Mouse (Mus musculus) stomach, embryonic 15.5 days (tissue): ENCODE results near the gene Cacna2d2. TPM values are rescaled to one million over a fixed set of nuclear protein-coding genes. Genes with fewer than 3 reads are reported as not detected.

Experiments used
- ATAC-seq: fragments of 200-750 bp; cut with Nextera tagmentation; 2 replicates; pipeline ENCODE4 v1.8.0; 2017; ENCODE audit warnings: low read depth, moderate number of reproducible peaks, moderate TSS enrichment; ENCODE audit not compliant: insufficient read depth, low FRiP score
- H3K27ac ChIP-seq: fragments of 300-500 bp; sonication (generic); 2 replicates; pipeline ENCODE4 v1.5.1; 2015; ENCODE audit warnings: mild to moderate bottlenecking, inconsistent platforms
- H3K27me3 ChIP-seq: fragments of 300-500 bp; sonication (generic); replicated peaks from 2 replicates; pipeline ENCODE4 v1.6.1; 2015; ENCODE audit warnings: inconsistent platforms
- H3K36me3 ChIP-seq: fragments of 300-500 bp; sonication (generic); 2 replicates; pipeline ENCODE4 v1.6.1; 2015; ENCODE audit warnings: inconsistent platforms
- H3K4me1 ChIP-seq: fragments of 300-500 bp; sonication (generic); 2 replicates; pipeline ENCODE4 v1.6.1; 2015; ENCODE audit warnings: inconsistent platforms
- H3K4me2 ChIP-seq: fragments of 300-500 bp; sonication (generic); 2 replicates; pipeline ENCODE4 v1.6.1; 2015; ENCODE audit warnings: mild to moderate bottlenecking, inconsistent platforms
- H3K4me3 ChIP-seq: fragments of 300-500 bp; sonication (generic); replicated peaks from 2 replicates; pipeline ENCODE4 v1.5.1; 2015; ENCODE audit warnings: inconsistent platforms
- H3K9ac ChIP-seq: fragments of 300-500 bp; sonication (generic); 2 replicates; pipeline ENCODE4 v1.6.1; 2015; ENCODE audit warnings: inconsistent platforms
- H3K9me3 ChIP-seq: fragments of 300-500 bp; sonication (generic); 2 replicates; pipeline ENCODE4 v1.6.1; 2016; ENCODE audit warnings: inconsistent platforms
- WGBS: fragments of 180-500 bp; shearing (Covaris S2); methylation state at CpG from one replicate; pipeline ENCODE4 v1.1.7; 2015; 5-methylcytosine and 5-hydroxymethylcytosine counted together
- polyA plus RNA-seq: library from polyadenylated mRNA; unstranded; fragments of >200 nt; fragmentation: Nextera tagmentation; extraction: Ambion mirVana; gene quantifications from 2 replicates; pipeline ENCODE4 v1.2.1, GENCODE M21; 2015

Cacna2d2 gene
- polyA plus RNA-seq, 1 experiment from 2014 or later: 0.23 TPM

GRCm38 (mm10) chr9:107377961-107378512 is 21.4 kb upstream of the Cacna2d2 start:
- ATAC-seq: no peak
- Histone ChIP-seq H3K27me3 (peaks cover 83% of the 10 kb centered on the region), H3K4me3 (peak overlapping the region; percentile 27), H3K4me1 (no peaks in the 10 kb centered on the region), H3K9me3 (no peaks in the 10 kb centered on the region), H3K9ac (no peak overlapping the region), H3K36me3 (no peaks in the 10 kb centered on the region), H3K4me2 (peak overlapping the region; percentile 51), H3K27ac (no peak overlapping the region)
- under 1% methylated on average over 35 of the region's 35 CpGs for WGBS

- Histone ChIP-seq H3K9me3 (no peaks in the 10 kb centered on the region), H3K4me3 (no peak overlapping the region), H3K27me3 (peaks cover 84% of the 10 kb centered on the region), H3K9ac (no peak overlapping the region), H3K36me3 (no peaks in the 10 kb centered on the region), H3K4me1 (no peaks in the 10 kb centered on the region), H3K4me2 (no peak overlapping the region), H3K27ac (no peak overlapping the region)
- ATAC-seq: no peak
- 8% methylated on average over 8 of the region's 8 CpGs for WGBS
Measured at GRCm38 (mm10) chr9:107381723-107382122, 17.7 kb upstream of the Cacna2d2 start.

GRCm38 (mm10) chr9:107384396-107384795 is 15.0 kb upstream of the Cacna2d2 start:
- ATAC-seq: no peak

GRCm38 (mm10) chr9:107386722-107387121 is 12.7 kb upstream of the Cacna2d2 start:
- no peak overlapping the region for H3K27ac ChIP-seq
- WGBS: 57% methylated on average over 3 of the region's 3 CpGs
- no peak overlapping the region for H3K9ac ChIP-seq
- no peak for ATAC-seq
- no peak overlapping the region for H3K4me3 ChIP-seq
- no peak overlapping the region for H3K4me2 ChIP-seq
- peaks cover 3% of the 10 kb centered on the region; the same call in 1 of the 2 replicates for H3K4me1 ChIP-seq
- no peaks in the 10 kb centered on the region for H3K9me3 ChIP-seq
- H3K27me3 ChIP-seq: peaks cover 38% of the 10 kb centered on the region
- no peaks in the 10 kb centered on the region for H3K36me3 ChIP-seq

More at GRCm38 (mm10) chr9:107384396-107384795, 15.0 kb upstream of the Cacna2d2 start:
- H3K9ac ChIP-seq: no peak overlapping the region
- H3K36me3 ChIP-seq: no peaks in the 10 kb centered on the region
- no peaks in the 10 kb centered on the region for H3K9me3 ChIP-seq
- no peak overlapping the region for H3K27ac ChIP-seq
- H3K4me2 ChIP-seq: no peak overlapping the region
- WGBS: 28% methylated on average over 3 of the region's 3 CpGs
- peaks cover 59% of the 10 kb centered on the region for H3K27me3 ChIP-seq
- no peak overlapping the region for H3K4me3 ChIP-seq
- peaks cover 3% of the 10 kb centered on the region; the same call in 1 of the 2 replicates for H3K4me1 ChIP-seq

GRCm38 (mm10) chr9:107387708-107388107 is 11.7 kb upstream of the Cacna2d2 start:
- Histone ChIP-seq H3K27me3 (peaks cover 29% of the 10 kb centered on the region), H3K4me3 (no peak overlapping the region), H3K9ac (no peak overlapping the region), H3K27ac (no peak overlapping the region), H3K4me2 (no peak overlapping the region), H3K4me1 (peaks cover 3% of the 10 kb centered on the region; the same call in 1 of the 2 replicates), H3K36me3 (no peaks in the 10 kb centered on the region), H3K9me3 (no peaks in the 10 kb centered on the region)
- 88% methylated on average over 3 of the region's 3 CpGs for WGBS
- no peak for ATAC-seq

GRCm38 (mm10) chr9:107388263-107388662 is 11.1 kb upstream of the Cacna2d2 start:
- Histone ChIP-seq H3K36me3 (no peaks in the 10 kb centered on the region), H3K4me3 (no peak overlapping the region), H3K4me1 (peaks cover 3% of the 10 kb centered on the region; the same call in 1 of the 2 replicates), H3K27ac (no peak overlapping the region), H3K9ac (no peak overlapping the region), H3K4me2 (no peak overlapping the region), H3K27me3 (peaks cover 23% of the 10 kb centered on the region), H3K9me3 (no peaks in the 10 kb centered on the region)
- no peak for ATAC-seq
- 67% methylated on average over 2 of the region's 2 CpGs for WGBS

GRCm38 (mm10) chr9:107396397-107396796 is 3.0 kb upstream of the Cacna2d2 start:
- no peak overlapping the region for H3K4me2 ChIP-seq
- H3K27me3 ChIP-seq: peaks cover 49% of the 10 kb centered on the region
- H3K9me3 ChIP-seq: no peaks in the 10 kb centered on the region
- WGBS: 32% methylated on average over 4 of the region's 4 CpGs
- no peak overlapping the region for H3K27ac ChIP-seq
- no peak overlapping the region for H3K9ac ChIP-seq
- peaks cover 12% of the 10 kb centered on the region; the same call in 1 of the 2 replicates for H3K4me1 ChIP-seq
- ATAC-seq: no peak
- H3K36me3 ChIP-seq: no peaks in the 10 kb centered on the region
- H3K4me3 ChIP-seq: no peak overlapping the region

- Histone ChIP-seq H3K27ac (no peak overlapping the region), H3K27me3 (peaks cover 73% of the 10 kb centered on the region), H3K4me1 (peaks cover 12% of the 10 kb centered on the region; the same call in 1 of the 2 replicates), H3K9ac (no peak overlapping the region), H3K4me3 (no peak overlapping the region), H3K4me2 (no peak overlapping the region; the same call in 1 of the 2 replicates), H3K9me3 (no peaks in the 10 kb centered on the region), H3K36me3 (no peaks in the 10 kb centered on the region)
- ATAC-seq: no peak
- 27% methylated on average over 11 of the region's 11 CpGs for WGBS
Measured at GRCm38 (mm10) chr9:107398968-107399367, 444 bp upstream of the Cacna2d2 start.

GRCm38 (mm10) chr9:107400060-107400511 is 674 bp downstream of the Cacna2d2 start:
- H3K9ac ChIP-seq: peak overlapping the region; percentile 1; the same call in 1 of the 2 replicates
- H3K4me2 ChIP-seq: peak overlapping the region; percentile 100
- ATAC-seq: no peak
- WGBS: 0% methylated on average over 35 of the region's 45 CpGs
- peaks cover 78% of the 10 kb centered on the region for H3K27me3 ChIP-seq
- no peaks in the 10 kb centered on the region for H3K9me3 ChIP-seq
- no peak overlapping the region for H3K27ac ChIP-seq
- no peaks in the 10 kb centered on the region for H3K36me3 ChIP-seq
- H3K4me3 ChIP-seq: peak overlapping the region; percentile 59
- peaks cover 12% of the 10 kb centered on the region; the same call in 1 of the 2 replicates for H3K4me1 ChIP-seq

- Histone ChIP-seq H3K4me3 (peak overlapping the region; percentile 59), H3K27ac (no peak overlapping the region), H3K27me3 (peaks cover 78% of the 10 kb centered on the region), H3K9ac (no peak overlapping the region), H3K9me3 (no peaks in the 10 kb centered on the region), H3K4me1 (peaks cover 12% of the 10 kb centered on the region; the same call in 1 of the 2 replicates), H3K36me3 (no peaks in the 10 kb centered on the region), H3K4me2 (peak overlapping the region; percentile 100)
- 17% methylated on average over 13 of the region's 13 CpGs for WGBS
- no peak for ATAC-seq
Measured at GRCm38 (mm10) chr9:107400666-107401285, 1.4 kb downstream of the Cacna2d2 start.

- H3K9ac ChIP-seq: no peak overlapping the region
- no peak overlapping the region for H3K4me2 ChIP-seq
- ATAC-seq: no peak
- H3K27me3 ChIP-seq: peaks cover 64% of the 10 kb centered on the region
- H3K4me3 ChIP-seq: no peak overlapping the region
- H3K9me3 ChIP-seq: no peaks in the 10 kb centered on the region
- WGBS: 65% methylated on average over 7 of the region's 7 CpGs
- H3K27ac ChIP-seq: no peak overlapping the region
- no peaks in the 10 kb centered on the region for H3K36me3 ChIP-seq
- peaks cover 12% of the 10 kb centered on the region; the same call in 1 of the 2 replicates for H3K4me1 ChIP-seq
Measured at GRCm38 (mm10) chr9:107403116-107403515, 3.7 kb downstream of the Cacna2d2 start.

GRCm38 (mm10) chr9:107409449-107409848 is 10.0 kb downstream of the Cacna2d2 start:
- Histone ChIP-seq H3K9ac (no peak overlapping the region), H3K4me2 (no peak overlapping the region), H3K27me3 (0 out of 2 replicates have a peak, but pooled peaks cover 6% of the 10 kb centered on the region), H3K27ac (no peak overlapping the region), H3K36me3 (no peaks in the 10 kb centered on the region), H3K4me3 (no peak overlapping the region), H3K9me3 (no peaks in the 10 kb centered on the region), H3K4me1 (no peaks in the 10 kb centered on the region)
- no peak for ATAC-seq
- WGBS: 81% methylated on average over 4 of the region's 4 CpGs
